Mouse (Mus musculus) liver, embryonic 13.5 days (tissue): ENCODE data around the gene Nol6. TPM values are rescaled to one million over a fixed set of nuclear protein-coding genes. Genes with fewer than 3 reads are reported as not detected.
"Not testable (repeated sequence)": the region's sequence is repeated elsewhere in the genome, so short reads cannot be mapped to it uniquely, and the experiment has no call there.

ENCODE experiments used
- ATAC-seq: fragments of 200-750 bp; cut with Nextera tagmentation; 2 replicates; pipeline ENCODE4 v1.8.0; 2017; ENCODE audit warnings: low read depth, mild to moderate bottlenecking, moderate number of reproducible peaks, moderate library complexity
- DNase-seq: peaks from one replicate; pipeline ENCODE4 v3.0.0; 2022
- H3K27ac ChIP-seq: fragments of 300-500 bp; sonication (generic); 2 replicates; pipeline ENCODE4 v1.5.1; 2015; ENCODE audit warnings: moderate library complexity, mild to moderate bottlenecking, inconsistent platforms
- H3K27me3 ChIP-seq: fragments of 300-500 bp; sonication (generic); 2 replicates; pipeline ENCODE4 v1.6.1; 2015; ENCODE audit warnings: mild to moderate bottlenecking, inconsistent platforms
- H3K36me3 ChIP-seq: fragments of 300-500 bp; sonication (generic); 2 replicates; pipeline ENCODE4 v1.6.1; 2015; ENCODE audit warnings: mild to moderate bottlenecking, inconsistent platforms
- H3K4me1 ChIP-seq: fragments of 300-500 bp; sonication (generic); replicated peaks from 2 replicates; pipeline ENCODE4 v1.6.1; 2015; ENCODE audit warnings: inconsistent platforms
- H3K4me2 ChIP-seq: fragments of 300-500 bp; sonication (generic); 2 replicates; pipeline ENCODE4 v1.6.1; 2015; ENCODE audit warnings: inconsistent platforms, mild to moderate bottlenecking, moderate library complexity
- H3K4me3 ChIP-seq: fragments of 300-500 bp; sonication (generic); replicated peaks from 2 replicates; pipeline ENCODE4 v1.5.1; 2015; ENCODE audit warnings: mild to moderate bottlenecking, inconsistent platforms
- H3K9ac ChIP-seq: fragments of 300-500 bp; sonication (generic); 2 replicates; pipeline ENCODE4 v1.6.1; 2015; ENCODE audit warnings: mild to moderate bottlenecking, inconsistent platforms
- H3K9me3 ChIP-seq: fragments of 300-500 bp; sonication (generic); replicated peaks from 2 replicates; pipeline ENCODE4 v1.6.1; 2016; ENCODE audit warnings: inconsistent platforms
- WGBS: fragments of 180-500 bp; shearing (Covaris S2); methylation state at CpG from one replicate; pipeline ENCODE4 v1.1.7; 2015; ENCODE audit not compliant: insufficient replicate concordance; 5-methylcytosine and 5-hydroxymethylcytosine counted together
- polyA plus RNA-seq: library from polyadenylated mRNA; unstranded; fragments of >200 nt; fragmentation: Nextera tagmentation; extraction: Ambion mirVana; gene quantifications from 2 replicates; pipeline ENCODE4 v1.2.1, GENCODE M21; 2015

Gene Nol6
- polyA plus RNA-seq, 1 experiment from 2014 or later = 11.6 TPM

DNA sequence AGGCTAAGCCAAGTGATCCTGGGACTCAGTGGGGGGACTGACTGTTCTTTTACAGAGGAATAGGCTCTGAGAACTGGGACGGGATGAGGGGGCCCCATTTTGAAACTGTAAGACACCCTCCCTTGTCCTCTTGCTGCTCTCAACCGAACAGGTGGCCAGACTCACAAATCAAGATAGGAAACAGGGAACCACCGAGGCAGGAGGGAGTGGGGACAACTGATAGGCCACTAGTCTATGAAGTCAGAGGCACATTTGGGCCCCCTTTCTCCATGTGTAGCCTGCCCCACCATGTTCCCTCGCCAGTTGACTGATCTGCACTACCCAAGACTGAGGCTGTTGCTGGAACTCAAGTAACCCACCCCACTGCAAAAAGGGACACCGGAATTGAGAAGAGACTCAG lies 27.5 kb downstream of the Nol6 start:
- peak; percentile 80 for ATAC-seq

DNA sequence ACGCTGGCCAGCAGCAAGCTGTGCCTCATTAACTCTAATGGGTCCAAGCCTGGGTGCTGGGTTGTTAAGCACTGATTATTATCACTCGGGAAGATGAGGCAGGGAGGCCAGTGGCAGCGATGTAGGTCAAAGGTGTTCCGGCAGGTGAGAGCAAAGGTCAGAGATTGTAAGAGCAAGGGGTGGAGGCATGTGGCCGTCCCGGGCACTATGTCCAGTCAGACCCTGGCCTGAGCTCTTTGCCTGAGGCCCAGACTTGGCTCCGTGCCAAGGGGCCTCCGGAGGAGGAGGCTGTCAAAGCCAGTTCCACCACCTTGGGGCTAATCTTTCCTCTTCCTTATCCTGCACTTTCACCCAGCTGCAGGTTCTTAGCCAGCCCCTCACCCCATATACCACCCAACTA lies 28.1 kb downstream of the Nol6 start:
- Histone ChIP-seq H3K9me3 (no peaks in the 10 kb centered on the region), H3K4me2 (peak overlapping the region; percentile 89), H3K27ac (peak overlapping the region; percentile 61), H3K36me3 (peaks cover 20% of the 10 kb centered on the region), H3K9ac (peak overlapping the region; percentile 79), H3K4me1 (peaks cover 65% of the 10 kb centered on the region), H3K27me3 (peaks cover 44% of the 10 kb centered on the region), H3K4me3 (peak overlapping the region; percentile 65)
- peak; percentile 8; the same call in 1 of the 2 replicates for ATAC-seq
- WGBS = 54% methylated on average over 8 of the region's 8 CpGs
- no peak for DNase-seq

More for the DNA sequence above, 27.5 kb downstream of the Nol6 start:
- WGBS = 29% methylated on average over 5 of the region's 5 CpGs
- peaks cover 44% of the 10 kb centered on the region for H3K27me3 ChIP-seq
- H3K4me1 ChIP-seq = peaks cover 59% of the 10 kb centered on the region
- no peaks in the 10 kb centered on the region for H3K9me3 ChIP-seq
- H3K27ac ChIP-seq = peak overlapping the region; percentile 61
- peak overlapping the region; percentile 65 for H3K4me3 ChIP-seq
- peak overlapping the region; percentile 89 for H3K4me2 ChIP-seq
- H3K9ac ChIP-seq = peak overlapping the region; percentile 79
- DNase-seq = peak; percentile 65
- peaks cover 20% of the 10 kb centered on the region for H3K36me3 ChIP-seq

DNA sequence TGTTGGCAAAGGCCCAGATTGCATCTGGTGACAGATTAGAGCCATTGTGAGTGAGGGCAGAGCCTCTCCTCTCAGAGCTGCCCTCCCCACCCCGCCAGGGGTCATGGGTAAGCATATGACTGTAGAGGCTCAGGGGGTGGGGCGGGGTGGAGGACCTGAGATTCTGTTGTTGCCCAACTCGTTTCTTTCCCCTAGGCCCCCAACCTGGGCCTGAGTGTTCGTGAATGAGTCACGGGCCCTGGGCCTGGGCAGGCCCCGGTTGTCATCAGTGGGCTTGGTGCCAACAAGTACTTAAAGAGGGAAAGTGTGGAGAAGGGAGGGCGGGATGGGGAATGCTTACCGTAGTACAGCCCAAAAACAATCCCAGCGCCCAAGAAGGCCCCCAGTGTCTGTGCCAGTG lies 29.9 kb downstream of the Nol6 start:
- Histone ChIP-seq H3K9ac (no peak overlapping the region), H3K27ac (no peak overlapping the region), H3K9me3 (no peaks in the 10 kb centered on the region), H3K27me3 (peaks cover 29% of the 10 kb centered on the region), H3K4me3 (no peak overlapping the region), H3K4me2 (no peak overlapping the region), H3K4me1 (peaks cover 83% of the 10 kb centered on the region), H3K36me3 (peaks cover 20% of the 10 kb centered on the region)
- WGBS = 77% methylated on average over 9 of the region's 9 CpGs
- DNase-seq = no peak
- ATAC-seq = no peak

DNA sequence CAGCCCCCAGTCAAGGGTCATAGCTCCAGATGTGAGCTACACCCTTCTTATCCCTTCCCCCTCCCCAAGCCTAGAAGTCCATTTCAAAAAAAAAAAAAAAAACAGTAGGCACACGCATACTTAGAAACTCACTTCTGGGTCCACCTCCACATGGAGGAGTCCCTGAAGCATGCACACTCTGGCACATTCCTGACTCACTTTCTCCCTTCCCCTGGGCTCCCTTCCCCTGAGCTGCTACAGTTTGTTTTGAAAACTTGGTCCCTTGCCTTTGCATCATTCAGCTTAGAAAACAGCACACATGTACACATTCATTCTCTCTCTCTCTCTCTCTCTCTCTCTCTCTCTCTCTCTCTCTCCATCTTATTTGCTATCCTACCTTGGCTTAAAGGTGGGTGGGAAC lies 31.3 kb downstream of the Nol6 start:
- Histone ChIP-seq H3K9me3 (no peaks in the 10 kb centered on the region), H3K4me3 (no peak overlapping the region), H3K27me3 (peaks cover 15% of the 10 kb centered on the region), H3K27ac (no peak overlapping the region; the same call in 1 of the 2 replicates), H3K9ac (no peak overlapping the region), H3K4me2 (no peak overlapping the region), H3K36me3 (peaks cover 20% of the 10 kb centered on the region), H3K4me1 (peaks cover 87% of the 10 kb centered on the region)
- DNase-seq = no peak
- 41% methylated on average over 1 of the region's 1 CpGs for WGBS
- no peak for ATAC-seq

DNA sequence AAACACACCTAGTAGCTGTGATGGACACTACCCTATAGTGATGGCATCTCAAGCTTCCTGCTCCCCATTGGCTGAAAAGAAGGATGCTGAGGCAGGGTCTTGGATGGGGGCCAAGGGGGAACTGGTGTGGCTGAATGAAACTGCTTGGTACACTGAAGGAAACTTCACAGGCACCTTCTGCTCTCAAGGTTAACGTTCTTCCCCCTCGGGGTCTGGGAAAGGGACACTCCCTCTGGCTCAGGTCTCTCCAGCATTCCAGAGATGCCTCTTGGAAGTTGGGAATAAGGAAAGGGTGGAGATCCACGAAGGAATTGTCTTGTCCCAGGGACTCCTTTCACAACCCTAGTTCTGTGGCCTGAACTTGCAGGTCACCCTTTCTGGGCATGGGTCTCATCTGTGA lies 32.9 kb downstream of the Nol6 start:
- no peak for ATAC-seq
- WGBS = 38% methylated on average over 3 of the region's 3 CpGs
- Histone ChIP-seq H3K27ac (0 out of 2 replicates have a peak overlapping the region, but pooled peaks have one; percentile 0), H3K36me3 (peaks cover 20% of the 10 kb centered on the region), H3K27me3 (peaks cover 4% of the 10 kb centered on the region), H3K4me2 (no peak overlapping the region), H3K4me3 (no peak overlapping the region), H3K4me1 (peaks cover 86% of the 10 kb centered on the region), H3K9me3 (no peaks in the 10 kb centered on the region), H3K9ac (no peak overlapping the region)
- no peak for DNase-seq

DNA sequence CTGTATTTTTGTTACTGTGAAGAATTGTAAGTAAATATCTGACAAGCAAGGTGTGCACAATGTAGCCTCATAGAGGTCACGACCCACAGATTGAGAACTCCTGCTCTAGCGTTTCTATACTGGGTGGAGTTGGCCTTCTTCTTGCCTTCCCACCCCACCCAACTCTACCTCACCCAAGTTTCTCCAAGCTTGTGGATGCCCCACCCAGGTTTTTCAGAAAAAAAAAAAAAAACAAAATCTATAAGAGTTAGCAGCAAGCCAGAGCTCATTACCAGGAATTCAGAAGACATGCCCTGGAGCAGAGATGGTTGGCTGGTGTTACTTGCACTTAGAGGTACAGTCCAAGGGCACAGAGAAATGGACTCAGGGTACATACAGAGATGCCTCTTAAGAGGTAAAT lies 34.5 kb downstream of the Nol6 start:
- DNase-seq (peak; percentile 22), ATAC-seq (peak; percentile 30)
- peak overlapping the region; percentile 64 for H3K4me2 ChIP-seq
- H3K36me3 ChIP-seq = peaks cover 16% of the 10 kb centered on the region
- 29% methylated on average over 2 of the region's 2 CpGs for WGBS
- peak overlapping the region; percentile 98 for H3K27ac ChIP-seq
- peaks cover 4% of the 10 kb centered on the region for H3K27me3 ChIP-seq
- peaks cover 86% of the 10 kb centered on the region for H3K4me1 ChIP-seq
- no peaks in the 10 kb centered on the region for H3K9me3 ChIP-seq
- H3K9ac ChIP-seq = peak overlapping the region; percentile 67; the same call in 1 of the 2 replicates
- no peak overlapping the region for H3K4me3 ChIP-seq

DNA sequence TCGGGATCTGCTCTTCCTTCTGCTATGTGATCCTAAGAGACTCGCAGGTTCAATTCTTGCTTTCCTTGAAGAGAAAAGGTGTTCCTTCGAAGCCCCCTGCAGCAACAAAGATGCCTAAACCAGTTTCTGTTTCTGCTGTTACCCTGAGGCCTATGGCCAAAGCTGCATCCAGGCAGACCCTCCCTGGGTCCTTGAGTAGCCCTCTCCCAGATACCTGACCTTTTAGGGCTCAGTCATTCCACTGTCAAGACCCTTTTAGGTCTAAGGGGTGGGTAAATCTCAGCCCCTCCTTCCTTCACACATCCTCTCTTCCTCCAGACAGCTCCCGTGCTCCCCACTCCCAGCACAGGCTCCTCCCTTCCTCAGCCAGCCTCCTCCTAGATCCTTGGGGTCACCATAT lies 35.1 kb downstream of the Nol6 start:
- DNase-seq (no peak), ATAC-seq (no peak)
- Histone ChIP-seq H3K36me3 (peaks cover 10% of the 10 kb centered on the region), H3K4me2 (peak overlapping the region; percentile 64), H3K9ac (0 out of 2 replicates have a peak overlapping the region, but pooled peaks have one; percentile 67), H3K4me3 (no peak overlapping the region), H3K4me1 (peaks cover 85% of the 10 kb centered on the region), H3K27ac (peak overlapping the region; percentile 98), H3K27me3 (peaks cover 4% of the 10 kb centered on the region), H3K9me3 (no peaks in the 10 kb centered on the region)
- WGBS = 63% methylated on average over 4 of the region's 4 CpGs

DNA sequence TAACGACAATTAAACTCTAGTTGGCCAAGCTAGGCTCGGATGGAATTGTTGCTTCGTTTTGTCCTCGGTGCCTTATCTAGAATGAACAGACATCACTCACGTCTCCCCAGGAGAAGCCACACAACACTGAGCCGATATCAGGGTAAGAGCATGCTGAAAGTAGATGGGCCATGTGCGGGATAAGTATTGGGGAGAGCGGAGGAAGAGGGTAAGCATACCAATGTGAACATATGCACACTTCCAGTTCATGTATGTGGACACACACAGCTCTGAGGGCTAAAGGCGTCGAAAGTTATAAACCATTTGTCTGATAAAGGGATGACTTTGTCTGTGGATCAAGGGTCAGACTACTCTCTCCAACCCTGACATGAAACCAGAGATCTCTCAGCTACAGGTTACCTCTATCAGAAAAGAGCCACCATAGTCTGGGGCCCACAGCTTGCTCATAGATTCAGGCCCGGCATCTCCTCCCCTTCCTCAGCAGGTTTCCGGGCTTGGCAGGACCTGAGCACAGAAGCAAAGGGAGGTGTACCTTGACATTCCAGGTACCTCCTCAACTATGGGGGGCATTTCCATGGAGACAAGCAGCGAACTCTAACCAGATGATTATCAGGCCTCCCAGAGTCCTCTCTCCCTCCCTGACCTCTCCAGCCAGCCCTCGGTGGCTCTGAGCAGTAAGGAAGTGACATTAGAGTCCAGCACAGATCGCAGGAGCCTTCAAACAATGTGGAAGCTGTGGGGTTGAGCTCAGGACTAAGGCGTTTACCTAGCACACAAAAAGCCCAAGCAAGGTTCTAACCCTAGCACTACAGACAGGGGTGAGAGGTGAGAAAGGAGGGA lies 36.6 kb downstream of the Nol6 start:
- H3K36me3 ChIP-seq = no peaks in the 10 kb centered on the region
- H3K27ac ChIP-seq = peak overlapping the region; percentile 98
- peak overlapping the region; percentile 67 for H3K9ac ChIP-seq
- peaks cover 89% of the 10 kb centered on the region for H3K4me1 ChIP-seq
- H3K4me3 ChIP-seq = peak overlapping the region; percentile 21
- H3K9me3 ChIP-seq = no peaks in the 10 kb centered on the region
- peak overlapping the region; percentile 64 for H3K4me2 ChIP-seq
- peaks cover 4% of the 10 kb centered on the region for H3K27me3 ChIP-seq
- ATAC-seq (peak; percentile 94), DNase-seq (peak; percentile 81)
- 25% methylated on average over 16 of the region's 16 CpGs for WGBS

DNA sequence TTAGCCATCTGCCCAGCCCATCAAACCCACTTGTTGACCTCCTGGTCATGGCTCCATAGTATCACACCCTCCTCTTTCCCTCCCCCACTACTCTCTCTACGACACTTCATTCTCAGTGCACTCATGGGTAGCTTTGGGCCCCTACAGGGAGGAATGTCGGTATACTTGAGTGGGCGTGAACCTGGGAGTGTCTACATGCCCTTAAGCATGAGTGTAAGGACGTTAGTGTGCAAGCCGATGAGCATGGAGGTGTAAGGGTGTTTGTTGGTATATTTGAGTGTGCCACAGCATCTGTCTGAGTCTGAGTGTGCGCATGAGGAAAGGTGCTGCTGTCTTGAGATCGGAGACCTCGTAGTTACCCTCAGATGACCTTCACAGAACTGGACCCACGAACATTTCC lies 37.3 kb downstream of the Nol6 start:
- H3K9ac ChIP-seq = peak overlapping the region; percentile 50
- no peaks in the 10 kb centered on the region for H3K9me3 ChIP-seq
- H3K27me3 ChIP-seq = peaks cover 4% of the 10 kb centered on the region
- peak; percentile 50 for DNase-seq
- no peaks in the 10 kb centered on the region for H3K36me3 ChIP-seq
- ATAC-seq = peak; percentile 76
- peak overlapping the region; percentile 98 for H3K27ac ChIP-seq
- peak overlapping the region; percentile 21 for H3K4me3 ChIP-seq
- H3K4me2 ChIP-seq = peak overlapping the region; percentile 64
- 38% methylated on average over 9 of the region's 9 CpGs for WGBS
- H3K4me1 ChIP-seq = peaks cover 94% of the 10 kb centered on the region

DNA sequence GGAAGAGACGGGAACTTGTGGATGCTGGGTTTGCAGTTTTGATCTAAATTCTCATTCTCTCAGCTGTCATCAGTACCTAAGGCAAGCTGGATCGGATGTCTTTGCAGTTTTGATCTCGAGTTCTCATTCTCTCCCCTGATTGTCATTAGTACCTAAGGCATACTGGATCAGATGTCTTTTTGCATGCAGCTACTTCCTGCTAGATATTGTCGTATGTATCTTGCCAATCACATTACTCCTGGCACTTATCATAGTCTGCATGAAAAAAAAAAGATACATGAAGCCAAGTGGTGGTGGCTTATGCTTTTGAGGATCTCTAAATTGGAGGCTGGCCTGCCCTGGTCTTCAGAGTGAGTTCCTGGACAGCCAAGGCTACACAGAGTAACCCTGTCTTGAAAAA lies 39.4 kb downstream of the Nol6 start:
- 71% methylated on average over 4 of the region's 4 CpGs for WGBS

DNA sequence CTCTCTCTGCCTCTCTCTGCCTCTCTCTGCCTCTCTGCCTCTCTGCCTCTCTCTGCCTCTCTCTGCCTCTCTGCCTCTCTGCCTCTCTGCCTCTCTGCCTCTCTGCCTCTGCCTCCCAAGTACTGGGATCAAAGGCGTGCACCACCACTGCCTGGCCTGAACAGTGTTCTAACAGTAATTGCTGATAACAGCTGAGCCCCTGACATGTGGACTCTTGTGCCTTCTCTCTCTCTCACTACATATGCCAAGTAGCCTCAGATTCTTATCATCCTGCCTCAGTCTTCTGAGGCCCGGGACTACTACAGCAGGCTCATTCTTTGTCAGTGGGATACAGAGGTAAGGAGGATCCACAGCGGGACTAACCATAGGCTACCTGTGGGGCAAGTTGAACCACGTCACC lies 41.5 kb downstream of the Nol6 start:
- peak; percentile 62 for ATAC-seq
- H3K9me3 ChIP-seq, H3K4me3 ChIP-seq, H3K27me3 ChIP-seq, H3K36me3 ChIP-seq: not testable (repeated sequence)
- peaks cover 75% of the 10 kb centered on the region for H3K4me1 ChIP-seq
- H3K9ac ChIP-seq = peak overlapping the region; percentile 14; the same call in 1 of the 2 replicates
- H3K27ac ChIP-seq = peak overlapping the region; percentile 75
- H3K4me2 ChIP-seq = 0 out of 2 replicates have a peak overlapping the region, but pooled peaks have one; percentile 4
- peak; percentile 56 for DNase-seq
- WGBS = 36% methylated on average over 4 of the region's 4 CpGs

More for the DNA sequence above, 39.4 kb downstream of the Nol6 start:
- peaks cover 87% of the 10 kb centered on the region for H3K4me1 ChIP-seq
- no peak overlapping the region for H3K4me2 ChIP-seq
- H3K36me3 ChIP-seq = no peaks in the 10 kb centered on the region
- no peak for DNase-seq
- no peak overlapping the region for H3K27ac ChIP-seq
- no peak overlapping the region for H3K4me3 ChIP-seq
- H3K27me3 ChIP-seq = no peaks in the 10 kb centered on the region
- no peaks in the 10 kb centered on the region for H3K9me3 ChIP-seq
- no peak for ATAC-seq
- H3K9ac ChIP-seq = no peak overlapping the region
